Mouse (Mus musculus) erythroblast, embryonic 14.5 days (primary cell): ENCODE measurements around the gene Sri.

Source experiments
- GATA1 ChIP-seq: IDR thresholded peaks from 2 replicates; pipeline ENCODE4 v1.6.1; 2012; ENCODE audit warnings: low read length, inconsistent platforms, mixed read lengths
- TAL1 ChIP-seq: IDR thresholded peaks from 3 replicates; pipeline ENCODE4 v1.6.1; 2012; ENCODE audit warnings: low read length, inconsistent platforms, mixed read lengths

DNA sequence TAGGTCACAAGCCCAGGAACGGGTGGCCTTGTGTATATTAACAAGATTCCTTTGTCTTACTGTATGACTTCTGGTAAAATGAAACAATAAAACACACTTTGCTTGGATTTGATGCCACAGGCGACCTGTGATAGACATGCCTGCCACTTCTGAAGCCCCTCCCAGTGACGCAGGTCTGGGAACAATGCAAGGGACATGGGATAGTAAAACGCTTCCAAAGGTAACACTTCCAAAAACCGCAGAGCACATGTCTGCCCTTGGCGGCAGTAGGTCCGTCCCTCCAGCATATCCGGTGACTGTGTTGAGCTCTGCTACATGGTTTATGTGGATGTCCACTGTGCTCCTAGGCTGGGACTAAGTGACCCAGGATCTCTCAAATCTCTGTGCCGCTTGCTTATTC is 27.5 kb downstream of the Sri start:
- TF ChIP-seq GATA1 (no peak), TAL1 (no peak)
